Mouse (Mus musculus) erythroblast, embryonic 14.5 days (primary cell): ENCODE results near the gene Lap3.

Source experiments
- GATA1 ChIP-seq: IDR thresholded peaks from 2 replicates; pipeline ENCODE4 v1.6.1; 2012; ENCODE audit warnings: low read length, inconsistent platforms, mixed read lengths
- TAL1 ChIP-seq: IDR thresholded peaks from 3 replicates; pipeline ENCODE4 v1.6.1; 2012; ENCODE audit warnings: low read length, inconsistent platforms, mixed read lengths

- TF ChIP-seq GATA1 (no peak), TAL1 (no peak)
These were observed 21.4 kb downstream of the Lap3 start for GRCm38 (mm10) chr5:45514599-45514998.
